Mouse (Mus musculus) gastrocnemius, postnatal 4 days (tissue): ENCODE results near the gene Spout1. TPM values are rescaled to one million over a fixed set of nuclear protein-coding genes. Genes with fewer than 3 reads are reported as not detected.
"Not testable (repeated sequence)": the region's sequence is repeated elsewhere in the genome, so short reads cannot be mapped to it uniquely, and the experiment has no call there.

ENCODE experiments used
- DNase-seq, 2 experiments: peaks; one replicate each; pipeline ENCODE4 v3.0.0; 2021 to 2022; ENCODE audit warnings: low spot score in 2 of 2, mixed read lengths in 2 of 2
- total RNA-seq, 2 experiments: library from RNA; stranded (reverse); gene quantifications; 2 replicates each; pipeline ENCODE4 v1.2.3; 2021

The Spout1 gene
- total RNA-seq, 2 experiments from 2014 or later: 11.9 to 13.6 TPM

- no peak for DNase-seq
These were observed 45.3 kb downstream of the Spout1 start for GRCm38 (mm10) chr2:30132801-30133612.

DNA sequence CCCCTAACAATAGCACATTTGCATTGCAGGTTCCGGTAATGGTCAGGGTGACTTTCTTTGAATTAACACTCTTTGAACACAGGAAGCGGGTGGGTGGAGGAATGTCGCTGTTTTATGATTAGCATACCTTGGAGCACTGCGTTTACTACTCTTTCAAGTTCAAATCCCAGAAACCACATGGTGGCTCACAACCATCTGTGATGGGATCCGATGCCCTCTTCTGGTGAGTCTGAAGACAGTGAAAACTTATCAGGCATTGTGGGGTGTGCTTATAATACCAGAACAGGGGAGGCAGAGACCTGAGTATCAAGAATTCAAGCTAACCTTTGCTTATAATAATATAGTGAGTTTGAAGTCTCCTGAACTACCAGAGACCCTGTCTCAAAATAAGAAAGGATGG is 47.0 kb downstream of the Spout1 start:
- not testable (repeated sequence) for DNase-seq

DNA sequence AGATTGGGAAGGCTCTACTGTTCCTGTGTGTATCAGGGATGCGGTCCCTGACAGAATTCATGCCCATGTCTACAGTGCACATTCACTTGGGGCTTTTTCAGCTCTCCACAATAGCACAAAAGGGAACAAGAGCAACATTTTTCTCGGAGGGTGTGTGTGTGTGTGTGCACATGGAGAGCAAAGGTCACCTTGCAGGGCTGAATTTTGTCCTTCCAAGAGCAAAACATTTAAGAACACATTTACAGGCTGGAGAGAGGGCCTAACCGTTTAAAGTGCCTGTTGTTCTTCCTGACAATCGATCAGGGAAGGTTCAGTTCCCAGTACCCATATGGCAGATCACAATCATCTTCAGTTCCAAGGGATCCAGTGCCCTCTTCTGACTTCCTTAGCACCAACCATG is 48.1 kb downstream of the Spout1 start:
- DNase-seq: no peak

GRCm38 (mm10) chr2:30128789-30129188 is 49.5 kb downstream of the Spout1 start:
- DNase-seq: no peak

- DNase-seq: peak; percentile 93 to 97
These were observed 53.6 kb downstream of the Spout1 start, which contains the start of gene Zer1 for GRCm38 (mm10) chr2:30124472-30125274. Zer1 (minus strand) TSS chr2:30124585.

GRCm38 (mm10) chr2:30123729-30124471 is 54.4 kb downstream of the Spout1 start:
- no peak for DNase-seq

Other genes with a start within 250 kb of the Spout1 start
- gene Gle1, start 243.0 kb downstream of the Spout1 start, total RNA-seq: 10 to 100 TPM; 30.4 to 32.6 TPM
- gene Sptan1, start 212.9 kb downstream of the Spout1 start, total RNA-seq: 100 to 1,000 TPM; 217 to 218 TPM
- 10 to 100 TPM; 10.2 to 12.2 TPM for gene Wdr34, start 129.6 kb downstream of the Spout1 start, total RNA-seq
- gene Set, start 121.1 kb downstream of the Spout1 start, total RNA-seq: 100 to 1,000 TPM; 155 to 163 TPM
- 1 to 10 TPM; 8.0 to 9.6 TPM for gene Pkn3, start 100.8 kb downstream of the Spout1 start, total RNA-seq
- 1 to 10 TPM; 4.5 to 5.7 TPM for gene Zdhhc12, start 84.8 kb downstream of the Spout1 start, total RNA-seq
- 10 to 100 TPM; 24.6 to 27.1 TPM for gene Zer1, start 53.9 kb downstream of the Spout1 start, total RNA-seq
- gene Tbc1d13, start 44.7 kb downstream of the Spout1 start, total RNA-seq: 10 to 100 TPM; 24.7 to 26.2 TPM
- 10 to 100 TPM; 26.3 to 27.6 TPM for gene Endog, start 7.0 kb downstream of the Spout1 start, total RNA-seq
- 10 to 100 TPM; 11.9 to 12.7 TPM for gene Kyat1, start 27.4 kb upstream of the Spout1 start, total RNA-seq
- gene Lrrc8a, start 59.3 kb upstream of the Spout1 start, total RNA-seq: 10 to 100 TPM; 26.6 to 26.7 TPM
- gene Gm28035, start 62.1 kb upstream of the Spout1 start, total RNA-seq: 1 to 10 TPM; 1.0 to 1.3 TPM
- gene Phyhd1, start 87.7 kb upstream of the Spout1 start, total RNA-seq: 10 to 100 TPM; 16.7 to 19.3 TPM
- gene Gm28038, start 102.6 kb upstream of the Spout1 start, total RNA-seq: not detected
- gene Dolk, start 107.9 kb upstream of the Spout1 start, total RNA-seq: 10 to 100 TPM; 21.3 to 21.5 TPM
- 10 to 100 TPM; 32.7 to 34.2 TPM for gene Nup188, start 107.9 kb upstream of the Spout1 start, total RNA-seq
- gene Sh3glb2, start 180.9 kb upstream of the Spout1 start, total RNA-seq: 10 to 100 TPM; 53.6 to 63.6 TPM
- 10 to 100 TPM; 33.2 to 37.5 TPM for gene Miga2, start 185.8 kb upstream of the Spout1 start, total RNA-seq
- 10 to 100 TPM; 18.3 to 21.1 TPM for gene Dolpp1, start 213.8 kb upstream of the Spout1 start, total RNA-seq
- 100 to 1,000 TPM; 229 to 241 TPM for gene Crat, start 237.4 kb upstream of the Spout1 start, total RNA-seq
- gene Ptpa, start 237.6 kb upstream of the Spout1 start, total RNA-seq: 100 to 1,000 TPM; 122 to 132 TPM